Mouse (Mus musculus): ENCODE results near the gene Grid2. TPM values are rescaled to one million over a fixed set of nuclear protein-coding genes. Genes with fewer than 3 reads are reported as not detected.

The Grid2 gene
- total RNA-seq, 2 experiments from 2014 or later, result not detected

- Histone ChIP-seq H3K27ac (no peak overlapping the region), H3K4me3 (no peak overlapping the region)
- TF ChIP-seq CTCF (IDR thresholded peaks at IDR 0.05), result no peak
- no peak for DNase-seq
- intact Hi-C loops (cut with DNase I), result no loop called here
Observed at GRCm38 (mm10) chr6:64193646-64194045, 938.0 kb downstream of the Grid2 start.

GRCm38 (mm10) chr6:64202396-64203122 lies 946.9 kb downstream of the Grid2 start:
- no peak for TF ChIP-seq CTCF (IDR thresholded peaks at IDR 0.05)
- intact Hi-C loops (cut with DNase I), result no loop called here
- DNase-seq, result no peak
- Histone ChIP-seq H3K27ac (no peak overlapping the region), H3K4me3 (no peak overlapping the region)

GRCm38 (mm10) chr6:64236351-64236750 lies 980.7 kb downstream of the Grid2 start:
- H3K27ac ChIP-seq, result no peak overlapping the region
- peak; percentile 30 for DNase-seq
- TF ChIP-seq CTCF (IDR thresholded peaks at IDR 0.05), result no peak
- intact Hi-C loops (cut with DNase I), result no loop called here
- H3K4me3 ChIP-seq, result no peak overlapping the region

GRCm38 (mm10) chr6:64240526-64240925 lies 984.9 kb downstream of the Grid2 start:
- Histone ChIP-seq H3K27ac (no peak overlapping the region), H3K4me3 (no peak overlapping the region)
- intact Hi-C loops (cut with DNase I), result no loop called here
- no peak for TF ChIP-seq CTCF (IDR thresholded peaks at IDR 0.05)
- no peak for DNase-seq

GRCm38 (mm10) chr6:64245951-64246350 lies 990.3 kb downstream of the Grid2 start:
- no peak for DNase-seq
- H3K4me3 ChIP-seq, result no peak overlapping the region
- no peak overlapping the region for H3K27ac ChIP-seq
- TF ChIP-seq CTCF (IDR thresholded peaks at IDR 0.05), result no peak
- intact Hi-C loops (cut with DNase I), result no loop called here

- no peak for TF ChIP-seq CTCF (IDR thresholded peaks at IDR 0.05)
- no peak overlapping the region for H3K27ac ChIP-seq
- DNase-seq, result no peak
- H3K4me3 ChIP-seq, result no peak overlapping the region
- intact Hi-C loops (cut with DNase I), result no loop called here
Observed at GRCm38 (mm10) chr6:64251041-64251440, 995.4 kb downstream of the Grid2 start.

GRCm38 (mm10) chr6:64263517-64263916 lies 1007.8 kb downstream of the Grid2 start:
- no peak for DNase-seq
- Histone ChIP-seq H3K27ac (no peak overlapping the region), H3K4me3 (no peak overlapping the region)
- intact Hi-C loops (cut with DNase I), result no loop called here
- no peak for TF ChIP-seq CTCF (IDR thresholded peaks at IDR 0.05)

- intact Hi-C loops (cut with DNase I), result no loop called here
- no peak overlapping the region for H3K27ac ChIP-seq
- no peak for TF ChIP-seq CTCF (IDR thresholded peaks at IDR 0.05)
- H3K4me3 ChIP-seq, result no peak overlapping the region
- no peak for DNase-seq
Observed at GRCm38 (mm10) chr6:64264224-64264623, 1008.5 kb downstream of the Grid2 start.

- DNase-seq, result no peak
- Histone ChIP-seq H3K27ac (no peak overlapping the region), H3K4me3 (no peak overlapping the region)
- no peak for TF ChIP-seq CTCF (IDR thresholded peaks at IDR 0.05)
- intact Hi-C loops (cut with DNase I), result no loop called here
Observed at GRCm38 (mm10) chr6:64274319-64275114, 1018.8 kb downstream of the Grid2 start.

- Histone ChIP-seq H3K27ac (no peak overlapping the region), H3K4me3 (no peak overlapping the region)
- no peak for TF ChIP-seq CTCF (IDR thresholded peaks at IDR 0.05)
- DNase-seq, result no peak
- intact Hi-C loops (cut with DNase I), result no loop called here
Observed at GRCm38 (mm10) chr6:64279927-64280326, 1024.3 kb downstream of the Grid2 start.

GRCm38 (mm10) chr6:64293761-64294160 lies 1038.1 kb downstream of the Grid2 start:
- no peak overlapping the region for H3K4me3 ChIP-seq
- no peak overlapping the region for H3K27ac ChIP-seq
- TF ChIP-seq CTCF (IDR thresholded peaks at IDR 0.05), result no peak
- DNase-seq, result no peak
- intact Hi-C loops (cut with DNase I), result no loop called here

GRCm38 (mm10) chr6:64297633-64298032 lies 1042.0 kb downstream of the Grid2 start:
- no peak for TF ChIP-seq CTCF (IDR thresholded peaks at IDR 0.05)
- Histone ChIP-seq H3K27ac (no peak overlapping the region), H3K4me3 (no peak overlapping the region)
- DNase-seq, result no peak
- intact Hi-C loops (cut with DNase I), result no loop called here

GRCm38 (mm10) chr6:64304709-64305476 lies 1049.2 kb downstream of the Grid2 start:
- no peak for DNase-seq
- TF ChIP-seq CTCF (IDR thresholded peaks at IDR 0.05), result no peak
- intact Hi-C loops (cut with DNase I), result no loop called here
- Histone ChIP-seq H3K27ac (no peak overlapping the region), H3K4me3 (no peak overlapping the region)

Data from gastrocnemius, adult 2 months (tissue).